Mouse (Mus musculus): ENCODE results near the gene Rec8.

GRCm38 (mm10) chr14:55659960-55660573 is 42.2 kb downstream of the Rec8 start, which contains the start of gene Mdp1:
- TF ChIP-seq EP300 (IDR thresholded peaks at IDR 0.05) (no peak; the same call in 1 of the 2 replicates), CTCF (IDR thresholded peaks at IDR 0.05) (peak; percentile 68)

Measured in lung, postnatal 0 days (tissue).